Mouse (Mus musculus): ENCODE measurements around the gene Mepce.
A peak's percentile ranks its signal among the peaks of the same experiment; 100 is the strongest.

GRCm38 (mm10) chr5:137791553-137791952 is 4.1 kb upstream of the Mepce start:
- TF ChIP-seq CTCF (IDR thresholded peaks at IDR 0.05; ENCODE audit: low read depth) (peak; percentile 61), EP300 (optimal IDR thresholded peaks at IDR 0.05) (no peak)
